Mouse (Mus musculus): ENCODE measurements around the gene Ctsh. TPM values are rescaled to one million over a fixed set of nuclear protein-coding genes. Genes with fewer than 3 reads are reported as not detected.

The Ctsh gene
- polyA plus RNA-seq, 1 experiment, result 95.5 TPM

DNA sequence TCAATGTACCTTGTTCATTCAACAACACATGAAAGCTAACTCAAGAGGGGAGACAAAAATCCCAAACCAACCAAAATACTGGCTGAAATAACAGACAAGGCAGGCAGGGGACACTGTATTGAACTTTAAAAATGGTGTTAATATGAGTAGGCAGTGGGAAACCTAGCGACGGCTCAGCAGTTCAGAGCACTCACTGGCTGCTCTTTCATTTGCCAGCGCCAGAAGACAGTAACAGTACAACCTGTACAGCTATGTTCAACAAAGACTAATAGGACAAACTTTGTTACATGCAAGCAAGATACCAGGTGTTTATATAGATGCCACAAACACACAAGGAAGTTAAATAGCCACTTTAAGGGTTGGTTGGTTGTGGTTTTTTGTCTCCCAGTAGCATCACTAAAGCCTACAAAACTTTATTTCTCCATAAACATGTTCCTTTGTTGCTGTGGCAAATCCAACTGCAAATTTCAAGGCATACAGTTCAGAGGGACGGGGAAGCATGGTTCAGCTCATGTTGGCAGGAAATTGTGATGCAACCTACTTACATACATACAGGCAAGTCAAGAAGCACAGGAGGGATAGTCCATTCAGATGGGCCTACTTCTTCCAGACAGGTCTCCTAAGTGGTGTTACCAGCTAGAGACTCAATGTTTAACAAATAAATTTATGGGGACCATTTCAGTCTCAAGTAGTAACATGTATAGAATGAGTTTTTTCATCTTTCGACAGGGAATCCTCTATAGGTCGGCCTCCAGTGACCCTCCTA lies 35.6 kb downstream of the Ctsh start:
- DNase-seq, result no peak
- TF ChIP-seq CTCF (IDR thresholded peaks at IDR 0.05; ENCODE audit: insufficient read depth, low read length) (no peak), POLR2A (IDR thresholded peaks at IDR 0.05; ENCODE audit: borderline replicate concordance, extremely low read depth, low read depth, low read length) (no peak)
- 88% methylated on average over 6 of the region's 6 CpGs for WGBS
- no peak overlapping the region for H3K4me3 ChIP-seq (replicated peaks; ENCODE audit: extremely low read depth, low read depth, low read length)
- no peaks in the 10 kb centered on the region for H3K4me1 ChIP-seq (ENCODE audit: control insufficient read depth, insufficient read depth, low read length)

DNA sequence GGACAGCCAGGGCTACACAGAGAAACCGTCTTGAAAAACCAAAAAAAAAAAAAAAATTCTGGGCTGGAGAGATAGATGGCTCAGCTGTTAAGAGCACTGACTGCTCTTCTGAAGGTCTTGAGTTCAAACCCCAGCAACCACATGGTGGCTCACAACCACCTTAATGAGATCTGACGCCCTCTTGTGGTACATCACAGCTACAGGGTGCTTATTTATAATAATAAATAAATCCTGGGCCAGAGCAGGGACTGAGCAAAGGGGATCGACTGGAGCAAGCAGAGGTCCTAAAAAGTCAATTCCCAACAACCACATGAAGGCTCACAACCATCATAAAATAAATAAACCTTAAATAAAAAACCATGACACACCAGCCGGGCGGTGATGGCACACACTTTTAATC lies 45.0 kb downstream of the Ctsh start:
- no peak for TF ChIP-seq CTCF (IDR thresholded peaks at IDR 0.05; ENCODE audit: insufficient read depth, low read length)
- TF ChIP-seq POLR2A (IDR thresholded peaks at IDR 0.05; ENCODE audit: borderline replicate concordance, extremely low read depth, low read depth, low read length), result no peak
- H3K4me1 ChIP-seq (ENCODE audit: control insufficient read depth, insufficient read depth, low read length), result no peaks in the 10 kb centered on the region
- DNase-seq, result no peak
- WGBS, result 80% methylated on average over 5 of the region's 5 CpGs
- H3K4me3 ChIP-seq (replicated peaks; ENCODE audit: extremely low read depth, low read depth, low read length), result no peak overlapping the region

DNA sequence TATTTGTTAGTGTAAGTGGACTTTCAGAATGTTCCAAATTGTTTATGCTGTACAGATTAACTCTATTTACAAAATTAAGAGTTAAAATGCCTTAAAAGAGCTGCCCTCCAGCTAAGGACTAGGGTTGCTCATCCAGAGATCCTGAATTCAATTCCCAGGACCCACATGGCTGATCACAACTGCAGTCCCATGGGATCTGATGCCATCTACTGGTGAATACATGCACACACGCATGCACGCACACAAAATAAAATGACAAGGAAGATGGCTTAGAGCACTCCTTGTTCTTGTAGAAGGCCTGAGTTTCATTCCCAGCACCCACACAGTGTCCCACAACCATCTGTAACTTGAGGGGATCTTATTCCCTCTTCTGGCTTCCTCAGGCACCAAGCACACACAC lies 46.8 kb downstream of the Ctsh start:
- peaks cover 3% of the 10 kb centered on the region; the same call in 1 of the 2 replicates for H3K4me1 ChIP-seq (ENCODE audit: control insufficient read depth, insufficient read depth, low read length)
- TF ChIP-seq POLR2A (IDR thresholded peaks at IDR 0.05; ENCODE audit: borderline replicate concordance, extremely low read depth, low read depth, low read length) (no peak), CTCF (IDR thresholded peaks at IDR 0.05; ENCODE audit: insufficient read depth, low read length) (peak; percentile 47)
- DNase-seq, result no peak
- WGBS, result 50% methylated on average over 2 of the region's 2 CpGs
- no peak overlapping the region for H3K4me3 ChIP-seq (replicated peaks; ENCODE audit: extremely low read depth, low read depth, low read length)

DNA sequence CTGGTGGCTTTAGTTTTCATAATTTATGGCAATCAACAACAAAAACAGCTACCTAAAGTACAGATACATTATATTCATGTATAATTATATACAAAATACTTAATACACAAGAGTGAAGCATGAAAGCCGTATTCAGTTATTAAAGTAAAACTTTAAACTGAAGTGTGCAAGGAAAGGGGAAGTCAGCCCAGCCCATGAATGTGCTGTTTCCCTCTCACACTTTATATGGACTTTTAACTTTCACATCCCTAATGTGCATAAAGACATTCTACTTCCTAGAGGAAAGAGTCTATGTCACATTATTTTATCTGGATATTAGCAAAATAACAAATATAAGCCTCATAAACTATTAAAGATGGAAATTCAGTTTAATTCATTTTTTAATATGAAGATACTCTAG lies 51.5 kb downstream of the Ctsh start:
- WGBS, result 74% methylated on average over 1 of the region's 1 CpGs
- H3K4me1 ChIP-seq (ENCODE audit: control insufficient read depth, insufficient read depth, low read length), result peaks cover 12% of the 10 kb centered on the region
- no peak for DNase-seq
- no peak for TF ChIP-seq POLR2A (IDR thresholded peaks at IDR 0.05; ENCODE audit: borderline replicate concordance, extremely low read depth, low read depth, low read length)
- no peak for TF ChIP-seq CTCF (IDR thresholded peaks at IDR 0.05; ENCODE audit: insufficient read depth, low read length)
- H3K4me3 ChIP-seq (replicated peaks; ENCODE audit: extremely low read depth, low read depth, low read length), result no peak overlapping the region

DNA sequence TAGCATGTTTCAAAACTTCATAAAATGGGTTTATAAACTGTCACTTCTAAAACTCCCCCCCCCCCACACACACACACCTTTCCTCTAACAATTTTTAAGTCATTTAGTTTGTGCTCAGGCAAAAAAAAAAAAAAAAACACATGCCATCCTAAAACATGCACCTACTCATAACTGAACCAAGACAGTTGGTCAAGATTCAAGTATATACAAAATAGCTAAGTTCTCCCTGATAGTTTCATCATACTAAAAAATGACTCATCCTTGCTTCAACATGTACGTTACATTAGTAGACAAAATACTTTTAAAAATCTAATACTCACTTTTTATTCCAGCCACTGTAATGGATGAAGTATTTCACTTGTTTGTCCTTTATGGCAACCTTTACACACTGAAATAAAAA lies 53.0 kb downstream of the Ctsh start:
- no peak for TF ChIP-seq CTCF (IDR thresholded peaks at IDR 0.05; ENCODE audit: insufficient read depth, low read length)
- no peak for TF ChIP-seq POLR2A (IDR thresholded peaks at IDR 0.05; ENCODE audit: borderline replicate concordance, extremely low read depth, low read depth, low read length)
- WGBS, result 56% methylated on average over 1 of the region's 1 CpGs
- no peak for DNase-seq

DNA sequence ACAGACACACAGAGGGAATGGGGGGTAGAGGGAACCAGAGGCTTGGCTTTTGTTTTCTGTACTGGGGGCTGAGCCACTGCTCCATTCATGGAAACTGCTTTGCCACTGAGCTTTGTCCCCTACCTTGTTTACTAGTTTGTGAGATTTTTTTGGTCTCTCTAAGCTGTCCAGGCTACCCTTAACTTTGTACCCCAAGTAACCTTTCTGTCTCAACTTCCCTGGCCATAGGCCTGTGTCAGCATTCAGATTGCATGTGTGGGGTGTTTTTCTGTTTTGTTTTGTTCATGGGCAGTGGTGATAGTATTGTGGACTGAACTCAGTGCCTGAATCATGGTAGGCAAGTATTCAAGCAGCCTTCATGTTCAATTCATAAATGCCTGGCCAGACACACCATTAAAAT lies 54.3 kb downstream of the Ctsh start:
- Histone ChIP-seq H3K4me3 (replicated peaks; ENCODE audit: extremely low read depth, low read depth, low read length) (no peak overlapping the region), H3K4me1 (ENCODE audit: control insufficient read depth, insufficient read depth, low read length) (peaks cover 21% of the 10 kb centered on the region)
- DNase-seq, result no peak
- TF ChIP-seq CTCF (IDR thresholded peaks at IDR 0.05; ENCODE audit: insufficient read depth, low read length), result no peak
- no peak for TF ChIP-seq POLR2A (IDR thresholded peaks at IDR 0.05; ENCODE audit: borderline replicate concordance, extremely low read depth, low read depth, low read length)

More for the DNA sequence above, 53.0 kb downstream of the Ctsh start:
- H3K4me1 ChIP-seq (ENCODE audit: control insufficient read depth, insufficient read depth, low read length), result peaks cover 17% of the 10 kb centered on the region
- no peak overlapping the region for H3K4me3 ChIP-seq (replicated peaks; ENCODE audit: extremely low read depth, low read depth, low read length)

DNA sequence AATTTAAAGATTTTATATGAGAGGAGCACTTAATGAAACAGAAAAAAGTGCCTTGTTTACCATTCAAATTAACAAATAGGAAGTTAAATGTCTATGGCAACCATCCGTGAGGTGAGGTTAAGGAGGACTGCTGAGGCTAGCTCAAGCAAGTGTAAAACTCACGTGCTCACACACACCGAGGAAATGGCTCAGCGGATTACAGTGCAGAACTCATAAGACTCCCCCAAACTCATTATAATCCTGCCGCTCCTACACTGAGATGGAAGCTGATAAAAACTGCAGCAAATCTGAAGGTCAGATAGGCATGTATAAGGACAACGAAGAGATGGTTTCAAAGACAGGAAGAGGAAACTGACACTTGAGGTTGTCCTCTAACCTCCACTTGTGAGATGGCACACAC lies 55.4 kb downstream of the Ctsh start:
- TF ChIP-seq CTCF (IDR thresholded peaks at IDR 0.05; ENCODE audit: insufficient read depth, low read length) (no peak), POLR2A (IDR thresholded peaks at IDR 0.05; ENCODE audit: borderline replicate concordance, extremely low read depth, low read depth, low read length) (no peak)
- Histone ChIP-seq H3K4me3 (replicated peaks; ENCODE audit: extremely low read depth, low read depth, low read length) (no peak overlapping the region), H3K4me1 (ENCODE audit: control insufficient read depth, insufficient read depth, low read length) (peaks cover 21% of the 10 kb centered on the region)
- no peak for DNase-seq
- 18% methylated on average over 6 of the region's 6 CpGs for WGBS

DNA sequence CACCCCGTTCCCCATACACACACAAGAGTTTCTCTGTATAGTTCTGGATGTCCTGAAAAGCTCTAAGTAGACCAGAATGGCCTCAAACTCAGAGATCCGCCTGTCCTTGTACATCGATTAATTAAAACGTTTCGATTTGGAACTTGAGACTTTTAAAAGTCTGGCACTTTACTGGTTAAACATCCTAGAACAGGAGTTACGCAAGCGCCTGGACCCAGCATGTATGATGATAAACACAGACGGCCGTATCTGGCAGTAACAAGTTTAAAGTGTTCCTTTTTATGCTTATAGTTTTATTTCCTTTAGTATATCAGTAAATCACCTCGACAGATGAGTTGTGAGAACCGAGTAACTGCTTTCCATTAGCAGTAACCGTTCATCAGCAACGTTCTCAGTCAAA lies 59.2 kb downstream of the Ctsh start:
- DNase-seq, result peak; percentile 23
- H3K4me1 ChIP-seq (ENCODE audit: control insufficient read depth, insufficient read depth, low read length), result peaks cover 18% of the 10 kb centered on the region
- TF ChIP-seq POLR2A (IDR thresholded peaks at IDR 0.05; ENCODE audit: borderline replicate concordance, extremely low read depth, low read depth, low read length) (no peak), CTCF (IDR thresholded peaks at IDR 0.05; ENCODE audit: insufficient read depth, low read length) (no peak)
- under 1% methylated on average over 13 of the region's 13 CpGs for WGBS
- peak overlapping the region; percentile 71 for H3K4me3 ChIP-seq (replicated peaks; ENCODE audit: extremely low read depth, low read depth, low read length)

DNA sequence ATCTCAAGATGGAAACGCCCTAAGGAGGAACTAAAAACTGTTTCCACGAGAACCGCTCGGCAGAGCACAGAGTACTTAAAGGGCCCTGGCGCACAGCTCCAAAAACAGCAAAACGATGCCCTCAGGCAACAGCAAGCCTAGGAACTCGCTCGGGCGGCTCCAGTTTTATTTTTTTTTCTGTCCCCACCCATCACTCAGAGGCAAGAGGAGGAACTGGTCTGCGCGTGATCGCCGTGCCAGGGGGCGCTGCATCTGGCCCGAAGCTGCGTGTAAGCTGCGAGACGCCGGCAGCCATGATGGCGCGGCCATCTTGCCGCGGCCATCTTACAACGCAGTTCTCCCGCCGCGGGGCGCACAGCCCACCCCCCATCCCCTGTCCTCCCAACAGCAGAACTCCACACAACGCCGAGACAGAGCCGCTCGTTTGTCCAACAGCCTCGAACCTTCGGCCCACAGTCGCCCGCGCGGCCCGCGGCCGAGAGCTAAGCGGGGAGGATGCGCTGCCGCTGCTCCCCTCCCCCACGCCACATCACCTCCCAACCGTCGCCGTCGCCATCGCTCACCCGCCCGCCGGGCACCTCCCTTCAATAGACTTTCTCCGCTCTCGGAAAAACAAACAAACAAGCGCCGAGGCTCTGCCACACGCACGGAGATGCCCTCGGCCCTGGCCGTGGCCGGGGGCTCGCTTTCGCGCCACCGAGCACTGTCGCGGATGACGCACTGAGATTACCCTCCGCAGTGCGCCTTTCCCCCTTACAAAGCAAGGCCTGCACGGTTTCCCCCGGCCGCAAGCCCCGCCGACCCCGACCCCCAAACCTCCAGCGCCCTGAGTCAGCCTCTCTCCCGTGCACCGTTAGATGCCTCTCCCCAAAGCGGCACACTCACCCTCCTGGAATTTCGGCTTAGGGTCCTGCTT lies 60.0 kb downstream of the Ctsh start:
- DNase-seq, result peak; percentile 90
- TF ChIP-seq POLR2A (IDR thresholded peaks at IDR 0.05; ENCODE audit: borderline replicate concordance, extremely low read depth, low read depth, low read length) (peak; percentile 52; the same call in 1 of the 2 replicates), CTCF (IDR thresholded peaks at IDR 0.05; ENCODE audit: insufficient read depth, low read length) (peak; percentile 35; the same call in 1 of the 2 replicates)
- 1% methylated on average over 82 of the region's 82 CpGs for WGBS
- Histone ChIP-seq H3K4me1 (ENCODE audit: control insufficient read depth, insufficient read depth, low read length) (peaks cover 18% of the 10 kb centered on the region), H3K4me3 (replicated peaks; ENCODE audit: extremely low read depth, low read depth, low read length) (peak overlapping the region; percentile 93)

Data from lung, adult 2 months (tissue).